Mouse (Mus musculus): ENCODE measurements around the gene Cux2. TPM values are rescaled to one million over a fixed set of nuclear protein-coding genes. Genes with fewer than 3 reads are reported as not detected.

Cux2 gene
- polyA plus RNA-seq, 1 experiment = 0.07 TPM

GRCm38 (mm10) chr5:122026284-122026683 lies 23.6 kb downstream of the Cux2 start:
- no peaks in the 10 kb centered on the region for H3K4me1 ChIP-seq (ENCODE audit: control insufficient read depth, insufficient read depth, low read length)
- no peak overlapping the region for H3K4me3 ChIP-seq (ENCODE audit: insufficient read depth, low read length)
- TF ChIP-seq CTCF (IDR thresholded peaks at IDR 0.05; ENCODE audit: low read depth, low read length) (no peak), POLR2A (IDR thresholded peaks at IDR 0.05; ENCODE audit: borderline replicate concordance, low read depth, low read length) (no peak)
- no peak overlapping the region for H3K27ac ChIP-seq (ENCODE audit: insufficient read depth, low read depth, low read length)

DNA sequence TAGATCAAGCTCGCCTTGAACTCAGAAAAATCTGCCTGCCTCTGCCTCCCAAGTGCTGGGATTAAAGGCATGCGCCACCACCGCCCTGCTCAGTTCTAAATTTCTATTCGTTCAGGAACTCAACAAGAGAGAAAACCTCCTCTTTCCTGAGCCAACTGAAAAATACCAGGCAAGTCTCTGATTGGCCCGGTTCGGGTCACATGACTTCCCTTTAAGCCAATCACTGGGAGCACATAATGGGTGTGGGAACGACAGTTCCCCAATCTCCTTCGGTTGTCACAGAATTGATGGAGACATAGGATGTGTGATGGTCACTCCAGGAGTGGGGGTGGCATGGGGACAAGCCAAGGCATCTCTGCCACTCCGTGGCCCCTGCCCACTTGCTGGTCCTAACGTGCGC lies 24.8 kb downstream of the Cux2 start:
- Histone ChIP-seq H3K27ac (ENCODE audit: insufficient read depth, low read depth, low read length) (no peak overlapping the region), H3K4me1 (ENCODE audit: control insufficient read depth, insufficient read depth, low read length) (no peaks in the 10 kb centered on the region), H3K4me3 (ENCODE audit: insufficient read depth, low read length) (no peak overlapping the region)
- TF ChIP-seq POLR2A (IDR thresholded peaks at IDR 0.05; ENCODE audit: borderline replicate concordance, low read depth, low read length) = no peak
- TF ChIP-seq CTCF (IDR thresholded peaks at IDR 0.05; ENCODE audit: low read depth, low read length) = no peak

DNA sequence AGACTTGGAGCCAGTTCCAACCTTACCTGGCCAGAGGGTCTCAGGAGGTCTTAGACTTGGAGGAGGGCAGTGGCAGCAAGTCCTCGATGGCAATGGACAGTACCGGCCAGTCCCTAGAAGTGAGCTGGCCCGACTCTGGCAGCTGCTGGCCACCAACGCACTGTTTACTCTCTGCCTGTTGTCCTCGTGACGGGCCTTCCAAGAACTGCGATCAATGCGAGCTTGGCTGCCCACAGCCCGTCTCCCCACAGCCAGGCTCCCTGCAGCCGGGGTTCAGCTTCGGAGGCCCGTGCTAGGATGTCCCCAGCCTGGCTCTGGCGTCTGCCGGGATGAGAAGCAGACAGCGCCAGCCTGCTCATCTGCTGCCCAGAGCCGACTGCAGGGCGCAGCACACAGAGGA lies 30.6 kb downstream of the Cux2 start:
- TF ChIP-seq CTCF (IDR thresholded peaks at IDR 0.05; ENCODE audit: low read depth, low read length) (no peak), POLR2A (IDR thresholded peaks at IDR 0.05; ENCODE audit: borderline replicate concordance, low read depth, low read length) (no peak)
- Histone ChIP-seq H3K27ac (ENCODE audit: insufficient read depth, low read depth, low read length) (no peak overlapping the region), H3K4me3 (ENCODE audit: insufficient read depth, low read length) (no peak overlapping the region)

GRCm38 (mm10) chr5:122017778-122018177 lies 32.1 kb downstream of the Cux2 start:
- TF ChIP-seq POLR2A (IDR thresholded peaks at IDR 0.05; ENCODE audit: borderline replicate concordance, low read depth, low read length) (no peak), CTCF (IDR thresholded peaks at IDR 0.05; ENCODE audit: low read depth, low read length) (no peak)
- Histone ChIP-seq H3K4me3 (ENCODE audit: insufficient read depth, low read length) (no peak overlapping the region), H3K27ac (ENCODE audit: insufficient read depth, low read depth, low read length) (no peak overlapping the region), H3K4me1 (ENCODE audit: control insufficient read depth, insufficient read depth, low read length) (no peaks in the 10 kb centered on the region)

More for the DNA sequence above, 30.6 kb downstream of the Cux2 start:
- H3K4me1 ChIP-seq (ENCODE audit: control insufficient read depth, insufficient read depth, low read length) = no peaks in the 10 kb centered on the region

GRCm38 (mm10) chr5:122017269-122017668 lies 32.6 kb downstream of the Cux2 start:
- no peak overlapping the region for H3K4me3 ChIP-seq (ENCODE audit: insufficient read depth, low read length)
- no peaks in the 10 kb centered on the region for H3K4me1 ChIP-seq (ENCODE audit: control insufficient read depth, insufficient read depth, low read length)
- TF ChIP-seq CTCF (IDR thresholded peaks at IDR 0.05; ENCODE audit: low read depth, low read length) = no peak
- TF ChIP-seq POLR2A (IDR thresholded peaks at IDR 0.05; ENCODE audit: borderline replicate concordance, low read depth, low read length) = no peak
- no peak overlapping the region for H3K27ac ChIP-seq (ENCODE audit: insufficient read depth, low read depth, low read length)

GRCm38 (mm10) chr5:122016744-122017143 lies 33.2 kb downstream of the Cux2 start:
- Histone ChIP-seq H3K4me3 (ENCODE audit: insufficient read depth, low read length) (no peak overlapping the region), H3K4me1 (ENCODE audit: control insufficient read depth, insufficient read depth, low read length) (no peaks in the 10 kb centered on the region), H3K27ac (ENCODE audit: insufficient read depth, low read depth, low read length) (no peak overlapping the region)
- no peak for TF ChIP-seq CTCF (IDR thresholded peaks at IDR 0.05; ENCODE audit: low read depth, low read length)
- no peak for TF ChIP-seq POLR2A (IDR thresholded peaks at IDR 0.05; ENCODE audit: borderline replicate concordance, low read depth, low read length)

- H3K27ac ChIP-seq (ENCODE audit: insufficient read depth, low read depth, low read length) = no peak overlapping the region
- no peak overlapping the region for H3K4me3 ChIP-seq (ENCODE audit: insufficient read depth, low read length)
- no peaks in the 10 kb centered on the region for H3K4me1 ChIP-seq (ENCODE audit: control insufficient read depth, insufficient read depth, low read length)
- TF ChIP-seq POLR2A (IDR thresholded peaks at IDR 0.05; ENCODE audit: borderline replicate concordance, low read depth, low read length) = no peak
- no peak for TF ChIP-seq CTCF (IDR thresholded peaks at IDR 0.05; ENCODE audit: low read depth, low read length)
Measured at GRCm38 (mm10) chr5:122015149-122015548, 34.8 kb downstream of the Cux2 start.

DNA sequence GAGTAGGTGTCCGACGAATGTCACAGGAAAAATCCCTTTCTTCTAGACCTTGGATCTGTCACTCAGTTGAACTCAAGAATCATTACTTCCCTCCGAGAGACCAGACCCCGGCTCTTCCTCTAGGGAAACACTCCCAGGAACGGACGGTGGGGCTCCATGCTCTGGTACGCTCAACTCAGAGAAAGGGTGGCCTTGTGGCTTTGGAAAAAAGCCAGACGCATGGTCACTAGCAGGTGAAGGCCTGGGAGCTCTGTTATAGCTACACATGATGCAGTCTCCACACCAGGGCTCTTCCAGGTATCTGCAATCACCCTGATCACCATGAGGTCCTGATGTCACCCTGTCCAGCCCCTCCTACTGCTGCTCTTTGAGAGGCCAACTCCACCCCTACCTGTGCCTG lies 35.2 kb downstream of the Cux2 start:
- Histone ChIP-seq H3K27ac (ENCODE audit: insufficient read depth, low read depth, low read length) (no peak overlapping the region), H3K4me1 (ENCODE audit: control insufficient read depth, insufficient read depth, low read length) (no peaks in the 10 kb centered on the region), H3K4me3 (ENCODE audit: insufficient read depth, low read length) (no peak overlapping the region)
- TF ChIP-seq CTCF (IDR thresholded peaks at IDR 0.05; ENCODE audit: low read depth, low read length) (no peak), POLR2A (IDR thresholded peaks at IDR 0.05; ENCODE audit: borderline replicate concordance, low read depth, low read length) (no peak)

DNA sequence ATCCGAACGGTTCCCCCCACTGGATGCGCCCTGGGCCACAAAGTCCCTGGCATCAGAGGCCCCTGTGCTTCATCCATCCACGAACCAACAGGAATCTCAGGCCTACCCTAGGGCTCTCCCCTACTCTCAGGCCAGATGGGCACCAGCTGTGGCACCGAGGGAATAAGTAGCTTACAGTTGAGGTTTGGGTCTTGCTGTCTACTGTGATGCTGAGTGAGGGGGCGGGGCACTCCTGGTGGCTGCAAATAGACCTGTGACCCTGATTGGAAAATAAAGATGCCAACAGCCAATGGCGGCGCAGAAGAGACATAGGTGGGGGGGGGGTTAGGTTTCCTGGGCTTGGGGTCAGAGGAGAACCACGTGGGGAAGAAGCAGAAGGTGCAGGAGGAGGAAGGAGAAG lies 38.6 kb downstream of the Cux2 start:
- Histone ChIP-seq H3K27ac (ENCODE audit: insufficient read depth, low read depth, low read length) (no peak overlapping the region), H3K4me1 (ENCODE audit: control insufficient read depth, insufficient read depth, low read length) (no peaks in the 10 kb centered on the region), H3K4me3 (ENCODE audit: insufficient read depth, low read length) (no peak overlapping the region)
- TF ChIP-seq POLR2A (IDR thresholded peaks at IDR 0.05; ENCODE audit: borderline replicate concordance, low read depth, low read length) = no peak
- no peak for TF ChIP-seq CTCF (IDR thresholded peaks at IDR 0.05; ENCODE audit: low read depth, low read length)

- TF ChIP-seq CTCF (IDR thresholded peaks at IDR 0.05; ENCODE audit: low read depth, low read length) = no peak
- TF ChIP-seq POLR2A (IDR thresholded peaks at IDR 0.05; ENCODE audit: borderline replicate concordance, low read depth, low read length) = no peak
- Histone ChIP-seq H3K4me3 (ENCODE audit: insufficient read depth, low read length) (no peak overlapping the region), H3K27ac (ENCODE audit: insufficient read depth, low read depth, low read length) (no peak overlapping the region), H3K4me1 (ENCODE audit: control insufficient read depth, insufficient read depth, low read length) (no peaks in the 10 kb centered on the region)
Measured at GRCm38 (mm10) chr5:122007946-122008441, 41.9 kb downstream of the Cux2 start.

- no peak for TF ChIP-seq CTCF (IDR thresholded peaks at IDR 0.05; ENCODE audit: low read depth, low read length)
- no peak for TF ChIP-seq POLR2A (IDR thresholded peaks at IDR 0.05; ENCODE audit: borderline replicate concordance, low read depth, low read length)
- Histone ChIP-seq H3K4me3 (ENCODE audit: insufficient read depth, low read length) (no peak overlapping the region), H3K27ac (ENCODE audit: insufficient read depth, low read depth, low read length) (no peak overlapping the region), H3K4me1 (ENCODE audit: control insufficient read depth, insufficient read depth, low read length) (peaks cover 9% of the 10 kb centered on the region)
Measured at GRCm38 (mm10) chr5:122003460-122003859, 46.4 kb downstream of the Cux2 start.

All from bone marrow macrophage, adult 2 months (primary cell).